Mouse (Mus musculus) bone marrow macrophage, adult 2 months (primary cell): ENCODE measurements at regions not wholly inside any gene's neighbourhood (a gene's known extent, or its start where the extent isn't known, plus 50 kb on each side); places are given as distances from the start of the nearest gene placed in this dataset.

Source experiments
- CTCF ChIP-seq: IDR thresholded peaks from 2 replicates; pipeline ENCODE4 v1.5.1; 2012; ENCODE audit warnings: low read depth, mild to moderate bottlenecking, low read length, moderate library complexity
- POLR2A ChIP-seq: IDR thresholded peaks from 2 replicates; pipeline ENCODE4 v1.6.1; 2012; ENCODE audit warnings: mild to moderate bottlenecking, low read depth, low read length, borderline replicate concordance

GRCm38 (mm10) chr15:7650705-7651104, 159.9 kb upstream of the Gdnf start:
- TF ChIP-seq POLR2A: no peak
- no peak for TF ChIP-seq CTCF
